Mouse (Mus musculus): ENCODE results near the gene Sqor. TPM values are rescaled to one million over a fixed set of nuclear protein-coding genes. Genes with fewer than 3 reads are reported as not detected.

The Sqor gene
- polyA plus RNA-seq, 1 experiment from 2014 or later: 2.5 TPM

Other genes starting within 250 kb of the Sqor start
- 28.1 and 31.1 TPM in 2 replicates for gene Gatm, start 153.9 kb upstream of the Sqor start, polyA plus RNA-seq (2015; fragmentation: Nextera tagmentation; extraction: Ambion mirVana)
- 0.43 TPM in 1 of 2 replicates, not detected in the other for gene AA467197, start 128.3 kb upstream of the Sqor start, polyA plus RNA-seq (2015; fragmentation: Nextera tagmentation; extraction: Ambion mirVana)
- gene Slc30a4, start 62.6 kb upstream of the Sqor start, polyA plus RNA-seq (2015; fragmentation: Nextera tagmentation; extraction: Ambion mirVana): 6.6 and 7.8 TPM in 2 replicates
- 75.4 and 84.9 TPM in 2 replicates for gene Bloc1s6, start 26.7 kb upstream of the Sqor start, polyA plus RNA-seq (2015; fragmentation: Nextera tagmentation; extraction: Ambion mirVana)